Mouse (Mus musculus): ENCODE measurements around the gene Anp32a.

The Anp32a gene

GRCm38 (mm10) chr9:62370186-62370585, 29.1 kb downstream of the Anp32a start:
- no peak for DNase-seq

GRCm38 (mm10) chr9:62370648-62371280, 29.7 kb downstream of the Anp32a start:
- DNase-seq, result no peak

- DNase-seq, result no peak
Observed at GRCm38 (mm10) chr9:62371745-62372555, 30.9 kb downstream of the Anp32a start.

- DNase-seq, result no peak
Observed at GRCm38 (mm10) chr9:62372556-62373221, 31.6 kb downstream of the Anp32a start.

- DNase-seq, result peak; percentile 80
Observed at GRCm38 (mm10) chr9:62373222-62374123, 32.4 kb downstream of the Anp32a start.

- no peak for DNase-seq
Observed at GRCm38 (mm10) chr9:62374276-62374675, 33.2 kb downstream of the Anp32a start.

- no peak for DNase-seq
Observed at GRCm38 (mm10) chr9:62377897-62378296, 36.8 kb downstream of the Anp32a start.

- DNase-seq, result no peak
Observed at GRCm38 (mm10) chr9:62380351-62380750, 39.3 kb downstream of the Anp32a start.

GRCm38 (mm10) chr9:62381402-62381913, 40.4 kb downstream of the Anp32a start:
- no peak for DNase-seq

GRCm38 (mm10) chr9:62382519-62383084, 41.5 kb downstream of the Anp32a start:
- DNase-seq, result no peak

GRCm38 (mm10) chr9:62385062-62385461, 44.0 kb downstream of the Anp32a start:
- no peak for DNase-seq

GRCm38 (mm10) chr9:62385727-62386518, 44.8 kb downstream of the Anp32a start:
- no peak for DNase-seq

GRCm38 (mm10) chr9:62389735-62390134, 48.6 kb downstream of the Anp32a start:
- no peak for DNase-seq

- no peak for DNase-seq
Observed at GRCm38 (mm10) chr9:62393531-62393930, 52.4 kb downstream of the Anp32a start.

GRCm38 (mm10) chr9:62394163-62394562, 53.1 kb downstream of the Anp32a start:
- DNase-seq, result no peak

GRCm38 (mm10) chr9:62400531-62401170, 59.6 kb downstream of the Anp32a start:
- DNase-seq, result no peak

GRCm38 (mm10) chr9:62401589-62401988, 60.5 kb downstream of the Anp32a start:
- no peak for DNase-seq

- no peak for DNase-seq
Observed at GRCm38 (mm10) chr9:62406423-62407013, 65.4 kb downstream of the Anp32a start.

GRCm38 (mm10) chr9:62407357-62408146, 66.5 kb downstream of the Anp32a start:
- no peak for DNase-seq
